Mouse (Mus musculus) liver, embryonic 12.5 days (tissue): Measurements from ENCODE around the gene Layn. TPM values are rescaled to one million over a fixed set of nuclear protein-coding genes. Genes with fewer than 3 reads are reported as not detected.
A peak's percentile ranks its signal among the peaks of the same experiment; 100 is the strongest.

ENCODE experiments used
- ATAC-seq: fragments of 200-750 bp; cut with Nextera tagmentation; 2 replicates; pipeline ENCODE4 v1.8.0; 2017; ENCODE audit warnings: moderate number of reproducible peaks, mild to moderate bottlenecking, moderate library complexity
- H3K27ac ChIP-seq: fragments of 300-500 bp; sonication (generic); 2 replicates; pipeline ENCODE4 v1.5.1; 2016; ENCODE audit warnings: mild to moderate bottlenecking
- H3K27me3 ChIP-seq: fragments of 300-500 bp; sonication (generic); replicated peaks from 2 replicates; pipeline ENCODE4 v1.6.1; 2016; ENCODE audit warnings: mild to moderate bottlenecking, moderate library complexity
- H3K36me3 ChIP-seq: fragments of 300-500 bp; sonication (generic); 2 replicates; pipeline ENCODE4 v1.6.1; 2016; ENCODE audit warnings: mild to moderate bottlenecking, moderate library complexity
- H3K4me1 ChIP-seq: fragments of 300-500 bp; sonication (generic); 2 replicates; pipeline ENCODE4 v1.6.1; 2016
- H3K4me2 ChIP-seq: fragments of 300-500 bp; sonication (generic); 2 replicates; pipeline ENCODE4 v1.6.1; 2016; ENCODE audit warnings: mild to moderate bottlenecking, moderate library complexity
- H3K4me3 ChIP-seq: fragments of 300-500 bp; sonication (generic); 2 replicates; pipeline ENCODE4 v1.5.1; 2016; ENCODE audit warnings: mild to moderate bottlenecking, moderate library complexity
- H3K9ac ChIP-seq: fragments of 300-500 bp; sonication (generic); 2 replicates; pipeline ENCODE4 v1.6.1; 2016; ENCODE audit warnings: mild to moderate bottlenecking, moderate library complexity
- H3K9me3 ChIP-seq: fragments of 300-500 bp; sonication (generic); replicated peaks from 2 replicates; pipeline ENCODE4 v1.6.1; 2016; ENCODE audit warnings: mild to moderate bottlenecking, moderate library complexity
- WGBS: fragments of 180-500 bp; shearing (Covaris S2); methylation state at CpG from one replicate; pipeline ENCODE4 v1.1.7; 2016; ENCODE audit not compliant: insufficient replicate concordance; 5-methylcytosine and 5-hydroxymethylcytosine counted together
- polyA plus RNA-seq: library from polyadenylated mRNA; unstranded; fragments of >200 nt; fragmentation: Nextera tagmentation; extraction: Ambion mirVana; gene quantifications from 2 replicates; pipeline ENCODE4 v1.2.1, GENCODE M21; 2016

Gene Layn
- 2.2 and 2.6 TPM in 2 replicates for polyA plus RNA-seq

- H3K27me3 ChIP-seq: peaks cover 11% of the 10 kb centered on the region
- peak within 1 kb of the TSS; percentile 32; the same call in 1 of the 2 replicates for H3K27ac ChIP-seq
- peak within 1 kb of the TSS; percentile 81 for H3K4me2 ChIP-seq
- H3K9me3 ChIP-seq: no peaks in the 10 kb centered on the region
- H3K4me3 ChIP-seq: peak within 1 kb of the TSS; percentile 56
- peaks cover 30% of the 10 kb centered on the region for H3K4me1 ChIP-seq
- WGBS: under 1% methylated on average over 14 of the region's 14 CpGs
- peak within 1 kb of the TSS; percentile 55 for H3K9ac ChIP-seq
- no peaks in the 10 kb centered on the region for H3K36me3 ChIP-seq
- ATAC-seq: peak; percentile 89
These were observed at the start of gene Layn for GRCm38 (mm10) chr9:51076979-51077315. Gene Layn, minus strand, starts transcription at chr9:51077094.

- 37% methylated on average over 4 of the region's 4 CpGs for WGBS
These were observed 37.9 kb upstream of the Layn start for GRCm38 (mm10) chr9:51114767-51115166.

GRCm38 (mm10) chr9:51105751-51106150 is 28.9 kb upstream of the Layn start:
- no peak overlapping the region for H3K9ac ChIP-seq
- peaks cover 49% of the 10 kb centered on the region for H3K27me3 ChIP-seq
- H3K36me3 ChIP-seq: no peaks in the 10 kb centered on the region
- no peak overlapping the region for H3K27ac ChIP-seq
- no peak for ATAC-seq
- H3K4me3 ChIP-seq: no peak overlapping the region
- no peak overlapping the region for H3K4me2 ChIP-seq
- 42% methylated on average over 2 of the region's 2 CpGs for WGBS
- no peaks in the 10 kb centered on the region for H3K9me3 ChIP-seq
- H3K4me1 ChIP-seq: peaks cover 14% of the 10 kb centered on the region; the same call in 1 of the 2 replicates

More at GRCm38 (mm10) chr9:51114767-51115166, 37.9 kb upstream of the Layn start:
- Histone ChIP-seq H3K27me3 (peaks cover 4% of the 10 kb centered on the region; the same call in 1 of the 2 replicates), H3K4me3 (no peak overlapping the region), H3K4me2 (no peak overlapping the region), H3K4me1 (no peaks in the 10 kb centered on the region), H3K9me3 (no peaks in the 10 kb centered on the region), H3K36me3 (no peaks in the 10 kb centered on the region), H3K9ac (no peak overlapping the region), H3K27ac (no peak overlapping the region)
- ATAC-seq: no peak

GRCm38 (mm10) chr9:51103808-51104514 is 27.1 kb upstream of the Layn start:
- Histone ChIP-seq H3K9ac (0 out of 2 replicates have a peak overlapping the region, but pooled peaks have one; percentile 35), H3K9me3 (no peaks in the 10 kb centered on the region), H3K4me3 (peak overlapping the region; percentile 46), H3K4me2 (peak overlapping the region; percentile 75), H3K36me3 (no peaks in the 10 kb centered on the region), H3K27me3 (peaks cover 63% of the 10 kb centered on the region), H3K4me1 (peaks cover 14% of the 10 kb centered on the region; the same call in 1 of the 2 replicates), H3K27ac (no peak overlapping the region)
- no peak for ATAC-seq
- 12% methylated on average over 26 of the region's 30 CpGs for WGBS

GRCm38 (mm10) chr9:51102963-51103807 is 26.3 kb upstream of the Layn start:
- H3K36me3 ChIP-seq: no peaks in the 10 kb centered on the region
- H3K27me3 ChIP-seq: peaks cover 66% of the 10 kb centered on the region
- no peak overlapping the region for H3K27ac ChIP-seq
- ATAC-seq: no peak
- peaks cover 14% of the 10 kb centered on the region; the same call in 1 of the 2 replicates for H3K4me1 ChIP-seq
- no peaks in the 10 kb centered on the region for H3K9me3 ChIP-seq
- peak overlapping the region; percentile 46 for H3K4me3 ChIP-seq
- peak overlapping the region; percentile 75 for H3K4me2 ChIP-seq
- WGBS: 2% methylated on average over 36 of the region's 44 CpGs
- H3K9ac ChIP-seq: 0 out of 2 replicates have a peak overlapping the region, but pooled peaks have one; percentile 35

- H3K36me3 ChIP-seq: no peaks in the 10 kb centered on the region
- peak within 1 kb of the TSS; percentile 75 for H3K4me2 ChIP-seq
- H3K4me1 ChIP-seq: peaks cover 14% of the 10 kb centered on the region; the same call in 1 of the 2 replicates
- H3K4me3 ChIP-seq: peak within 1 kb of the TSS; percentile 21; the same call in 1 of the 2 replicates
- H3K27ac ChIP-seq: no peak within 1 kb of the TSS
- no peaks in the 10 kb centered on the region for H3K9me3 ChIP-seq
- WGBS: 11% methylated on average over 27 of the region's 27 CpGs
- 0 out of 2 replicates have a peak, but pooled peaks have one; percentile 32 for ATAC-seq
- no peak within 1 kb of the TSS for H3K9ac ChIP-seq
- peaks cover 70% of the 10 kb centered on the region for H3K27me3 ChIP-seq
These were observed 25.0 kb upstream of the Layn start, which contains the start of gene 4833427G06Rik for GRCm38 (mm10) chr9:51101756-51102425. Gene 4833427G06Rik, minus strand, starts transcription at chr9:51102078.

GRCm38 (mm10) chr9:51096306-51096705 is 19.4 kb upstream of the Layn start:
- no peak for ATAC-seq
- Histone ChIP-seq H3K9me3 (no peaks in the 10 kb centered on the region), H3K9ac (no peak overlapping the region), H3K4me2 (no peak overlapping the region), H3K36me3 (no peaks in the 10 kb centered on the region), H3K4me1 (peaks cover 7% of the 10 kb centered on the region), H3K27me3 (peaks cover 27% of the 10 kb centered on the region), H3K27ac (no peak overlapping the region), H3K4me3 (no peak overlapping the region)
- 48% methylated on average over 2 of the region's 2 CpGs for WGBS

GRCm38 (mm10) chr9:51093697-51094096 is 16.8 kb upstream of the Layn start:
- ATAC-seq: peak; percentile 47; the same call in 1 of the 2 replicates
- WGBS: 26% methylated on average over 5 of the region's 5 CpGs
- Histone ChIP-seq H3K9ac (no peak overlapping the region), H3K27ac (no peak overlapping the region), H3K9me3 (no peaks in the 10 kb centered on the region), H3K4me2 (no peak overlapping the region), H3K36me3 (no peaks in the 10 kb centered on the region), H3K27me3 (peaks cover 9% of the 10 kb centered on the region), H3K4me3 (no peak overlapping the region), H3K4me1 (peaks cover 7% of the 10 kb centered on the region)

- Histone ChIP-seq H3K27ac (no peak overlapping the region), H3K4me2 (no peak overlapping the region), H3K4me1 (peaks cover 13% of the 10 kb centered on the region), H3K4me3 (no peak overlapping the region), H3K27me3 (no peaks in the 10 kb centered on the region), H3K9me3 (no peaks in the 10 kb centered on the region), H3K9ac (no peak overlapping the region), H3K36me3 (no peaks in the 10 kb centered on the region)
- no peak for ATAC-seq
- WGBS: 66% methylated on average over 5 of the region's 5 CpGs
These were observed 4.7 kb upstream of the Layn start for GRCm38 (mm10) chr9:51081614-51082013.

- Histone ChIP-seq H3K9me3 (no peaks in the 10 kb centered on the region), H3K4me1 (peaks cover 30% of the 10 kb centered on the region), H3K27ac (peak overlapping the region; percentile 32; the same call in 1 of the 2 replicates), H3K4me3 (peak overlapping the region; percentile 56), H3K9ac (peak overlapping the region; percentile 55), H3K4me2 (peak overlapping the region; percentile 81), H3K27me3 (peaks cover 11% of the 10 kb centered on the region), H3K36me3 (no peaks in the 10 kb centered on the region)
- peak; percentile 40 for ATAC-seq
- WGBS: 2% methylated on average over 17 of the region's 17 CpGs
These were observed 455 bp downstream of the Layn start for GRCm38 (mm10) chr9:51076300-51076978.

GRCm38 (mm10) chr9:51075780-51076179 is 1.1 kb downstream of the Layn start:
- H3K9me3 ChIP-seq: no peaks in the 10 kb centered on the region
- no peak overlapping the region for H3K9ac ChIP-seq
- peak overlapping the region; percentile 81 for H3K4me2 ChIP-seq
- H3K27ac ChIP-seq: no peak overlapping the region
- peaks cover 30% of the 10 kb centered on the region for H3K4me1 ChIP-seq
- WGBS: 23% methylated on average over 3 of the region's 3 CpGs
- H3K27me3 ChIP-seq: peaks cover 11% of the 10 kb centered on the region
- ATAC-seq: no peak
- peak overlapping the region; percentile 56 for H3K4me3 ChIP-seq
- H3K36me3 ChIP-seq: no peaks in the 10 kb centered on the region
